21 mouse cellular contexts compared by ENCODE assay signal in genomic region chr12:24612591-24612990, GRCm38 (mm10). TPM values are rescaled to one million over a fixed set of nuclear protein-coding genes. Genes with fewer than 3 reads are reported as not detected.
DNase-seq lines count a peak whose midpoint lies in the region; ATAC-seq lines count a peak whose summit lies in the region.
"Had no signal": no experiment of that assay in that cellular context is flagged by ENCODE, and none has a peak within 500 bp of the region (broad histone marks: within the 10 kb centered on the region; RNA-seq: fewer than 3 reads in every experiment).

No protein-coding gene starts in this region.

- intact Hi-C loops in left cerebral cortex, postnatal 4 days (cut with DNase I): no loop called here
- intact Hi-C loops in left cerebral cortex, postnatal 36 days (cut with DNase I): no loop called here

- ATAC-seq in cerebellum, adult (ENCODE audit: insufficient number of reproducible peaks, low FRiP score, low TSS enrichment): no peak
- ATAC-seq: activated CD4-positive, CD25-positive, alpha-beta regulatory T cell, adult 4 months; CD4-positive, CD25-positive, alpha-beta regulatory T cell, adult 4 months; Patski had no signal

- peak; percentile 71 to 79 for DNase-seq in cerebellum, postnatal 10 days
- DNase-seq in cerebellum, postnatal 14 days: peak; percentile 64 to 69
- DNase-seq in cerebellum, adult 9-11 months: no peak
- peak; percentile 17 to 44 for DNase-seq in cerebellum, postnatal 25 days
- DNase-seq in cerebellum, adult 9-10 months: no peak
- peak; percentile 33 for DNase-seq in left cerebral cortex, postnatal 4 days
- no peak for DNase-seq in left cerebral cortex, postnatal 36 days (ENCODE audit: low spot score in 2 of 2)
- DNase-seq: adrenal gland, adult 2 months; adrenal gland, adult 8-10 months; adrenal gland, postnatal 10 days; adrenal gland, postnatal 14 days; adrenal gland, postnatal 25 days; adrenal gland, postnatal 36 days; B cell, adult 2 months; cerebellum, adult 11 months; cerebellum, adult 11-12 months; cerebellum, adult 18-20 months had no signal

RNA-seq across cellular contexts. Expression of gene Klf11, which starts 38.5 kb away (rescaled TPM):
- total RNA-seq in left cerebral cortex, postnatal 4 days (2021): 10 to 100 TPM; 23.4 to 24.8 TPM
- total RNA-seq in left cerebral cortex, postnatal 36 days (2021): 1 to 10 TPM; 6.0 to 6.7 TPM

RNA-seq across cellular contexts. Expression of gene Grhl1, which starts 40.5 kb away (rescaled TPM):
- total RNA-seq in left cerebral cortex, postnatal 4 days (2021): 1 to 10 TPM; 3.2 to 3.7 TPM
- 10 to 100 TPM in 1 of 2 experiments, 1 to 10 TPM in 1; 9.0 to 11.3 TPM for total RNA-seq in left cerebral cortex, postnatal 36 days (2021)

Comparison
In these comparisons a context has a peak if more than half of its experiments do, and no peak if none do; other contexts are left out.
1. DNase-seq: peak in cerebellum, postnatal 10 days (2 of 2), cerebellum, postnatal 14 days (2 of 2), cerebellum, postnatal 25 days (2 of 2) and left cerebral cortex, postnatal 4 days (single experiment); none in cerebellum, adult 9-11 months (single experiment), cerebellum, adult 9-10 months (single experiment) and left cerebral cortex, postnatal 36 days (0 of 2).